Mouse (Mus musculus): ENCODE measurements around the gene 7530416G11Rik.

DNA sequence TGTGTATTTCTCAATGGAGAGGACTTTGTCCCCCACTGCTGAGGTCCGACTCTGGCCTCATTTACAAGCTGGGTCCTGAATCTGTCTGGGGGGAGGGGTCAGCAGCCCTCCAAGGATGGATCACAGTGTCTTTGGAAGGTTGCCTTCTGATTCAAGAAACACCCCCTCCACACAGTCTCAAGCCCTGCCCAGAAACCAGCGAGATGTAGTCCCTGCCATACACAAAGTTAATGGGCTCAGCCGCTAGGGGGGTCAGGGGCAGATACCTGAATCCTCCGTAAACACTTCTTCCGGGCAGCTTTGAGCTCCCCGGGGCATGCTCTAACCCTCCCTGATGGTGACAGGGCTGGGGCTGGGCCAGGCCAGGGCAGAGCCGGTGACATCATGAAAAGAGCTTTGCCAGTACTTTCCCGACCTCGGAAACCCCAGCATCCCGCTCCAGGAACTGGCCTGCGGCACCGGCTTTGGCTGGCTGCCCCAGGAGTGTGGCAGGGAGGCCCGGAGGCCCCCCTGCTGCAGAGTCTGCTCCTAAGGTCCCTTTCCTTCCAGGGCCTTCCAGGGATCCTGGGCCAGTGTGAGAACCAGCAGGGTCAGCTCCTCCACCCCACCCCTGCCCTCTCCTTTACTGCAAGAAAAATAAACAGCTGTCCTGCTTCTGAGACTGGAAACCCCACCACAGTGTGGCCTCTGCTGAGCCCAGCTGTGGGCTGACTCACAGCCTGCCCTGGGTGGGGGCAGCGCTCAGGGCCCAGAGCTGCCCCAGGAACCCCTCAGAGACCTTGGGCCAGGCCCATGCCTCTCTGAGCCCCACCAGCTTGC, 20.4 kb upstream of the 7530416G11Rik start:
- no peak for TF ChIP-seq EP300 (IDR thresholded peaks at IDR 0.05; ENCODE audit: low read depth)
- no peak for TF ChIP-seq CTCF (IDR thresholded peaks at IDR 0.05; ENCODE audit: low read depth)
